Mouse (Mus musculus): ENCODE results near the gene Man1c1.

- no peak for TF ChIP-seq NELFE (IDR thresholded peaks at IDR 0.05; ENCODE audit: low read depth, low read length)
- no peak for TF ChIP-seq POLR2A (IDR thresholded peaks at IDR 0.05; ENCODE audit: low read depth, low read length)
- TF ChIP-seq EP300 (IDR thresholded peaks at IDR 0.05; ENCODE audit: low read length), result no peak
- TF ChIP-seq MXI1 (IDR thresholded peaks at IDR 0.05; ENCODE audit: low read depth, low read length), result no peak
- no peak for TF ChIP-seq MYC (IDR thresholded peaks at IDR 0.05; ENCODE audit: low read depth, low read length)
- no peak for TF ChIP-seq CTCF (conservative IDR thresholded peaks at IDR 0.05 in 1 of 2, IDR thresholded peaks at IDR 0.05 in 1 of 2; ENCODE audit: low read depth in 2 of 2, low read length in 2 of 2)
- TF ChIP-seq USF2 (conservative IDR thresholded peaks at IDR 0.05; ENCODE audit: low read depth, low read length), result no peak
- no peak for TF ChIP-seq RAD21 (IDR thresholded peaks at IDR 0.05; ENCODE audit: low read depth, low read length)
- TF ChIP-seq ZKSCAN1 (IDR thresholded peaks at IDR 0.05; ENCODE audit: borderline replicate concordance, low read depth, low read length), result no peak
- no peak for TF ChIP-seq SMC3 (IDR thresholded peaks at IDR 0.05; ENCODE audit: low read depth, low read length)
- TF ChIP-seq TCF12 (IDR thresholded peaks at IDR 0.05; ENCODE audit: low read depth, low read length), result no peak
Observed at GRCm38 (mm10) chr4:134636406-134636805, 67.7 kb downstream of the Man1c1 start.
